Mouse (Mus musculus): Measurements from ENCODE around the gene Serpina9. TPM values are rescaled to one million over a fixed set of nuclear protein-coding genes. Genes with fewer than 3 reads are reported as not detected.

Gene Serpina9
- polyA plus RNA-seq, 1 experiment from 2014 or later: not detected

DNA sequence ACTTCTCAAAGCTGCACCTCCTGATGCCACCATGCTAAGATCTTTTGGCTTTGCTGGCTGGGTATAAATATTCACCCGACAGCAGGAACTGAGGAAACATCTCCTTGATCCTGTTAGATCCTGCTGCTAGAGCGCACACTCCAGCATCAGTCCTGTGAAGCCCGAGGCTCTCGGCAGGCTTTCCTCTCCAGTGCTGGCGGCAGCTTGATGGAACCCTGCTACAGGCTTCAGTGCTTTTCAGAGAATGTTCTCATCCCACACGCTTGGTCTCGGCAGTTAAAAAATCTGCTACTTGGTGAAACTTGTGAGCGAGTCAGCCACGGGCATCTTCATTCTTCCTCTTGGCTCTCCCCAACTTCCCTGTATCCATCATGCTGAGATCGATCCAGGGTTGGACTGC lies 35.3 kb downstream of the Serpina9 start:
- DNase-seq (ENCODE audit: low spot score) (no peak), ATAC-seq (ENCODE audit: low FRiP score) (no peak)
- WGBS: 87% methylated on average over 10 of the region's 10 CpGs
- Histone ChIP-seq H3K9me3 (ENCODE audit: control insufficient read depth, low read length) (no peaks in the 10 kb centered on the region), H3K4me3 (replicated peaks; ENCODE audit: low read length) (no peak overlapping the region), H3K4me2 (replicated peaks) (no peak overlapping the region), H3K36me3 (replicated peaks; ENCODE audit: control insufficient read depth, insufficient read depth) (no peaks in the 10 kb centered on the region), H3K9ac (no peak overlapping the region), H3K27me3 (ENCODE audit: control insufficient read depth, insufficient read depth, low read length) (no peaks in the 10 kb centered on the region), H3K4me1 (replicated peaks; ENCODE audit: control insufficient read depth, insufficient read depth, low read length) (no peaks in the 10 kb centered on the region), H3K27ac (no peak overlapping the region)

DNA sequence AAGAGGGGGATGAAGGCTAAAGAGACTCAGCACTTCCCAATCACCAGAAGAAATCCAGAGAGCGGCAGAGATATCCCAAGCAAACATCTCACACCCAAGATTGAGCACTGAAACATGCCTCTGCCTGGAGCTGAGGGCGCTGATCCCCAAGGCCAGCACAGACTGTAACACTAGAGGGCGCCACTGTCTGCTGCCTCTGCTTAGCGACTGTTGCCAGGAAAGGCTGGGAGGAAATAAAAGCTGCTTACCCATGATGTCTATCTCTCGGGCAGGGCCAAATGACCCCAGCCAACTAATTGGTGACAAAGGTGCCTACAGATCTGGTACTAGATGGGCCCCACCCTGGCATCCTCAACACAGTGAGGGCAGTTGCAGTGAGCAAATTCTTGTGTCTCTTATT lies 35.7 kb downstream of the Serpina9 start:
- H3K9me3 ChIP-seq (ENCODE audit: control insufficient read depth, low read length): no peaks in the 10 kb centered on the region
- H3K4me1 ChIP-seq (replicated peaks; ENCODE audit: control insufficient read depth, insufficient read depth, low read length): no peaks in the 10 kb centered on the region
- ATAC-seq (ENCODE audit: low FRiP score): no peak
- no peak overlapping the region for H3K9ac ChIP-seq
- WGBS: 33% methylated on average over 5 of the region's 5 CpGs
- H3K4me2 ChIP-seq (replicated peaks): no peak overlapping the region
- H3K36me3 ChIP-seq (replicated peaks; ENCODE audit: control insufficient read depth, insufficient read depth): no peaks in the 10 kb centered on the region
- no peak for DNase-seq (ENCODE audit: low spot score)
- H3K27ac ChIP-seq: no peak overlapping the region
- no peak overlapping the region for H3K4me3 ChIP-seq (replicated peaks; ENCODE audit: low read length)
- no peaks in the 10 kb centered on the region for H3K27me3 ChIP-seq (ENCODE audit: control insufficient read depth, insufficient read depth, low read length)

DNA sequence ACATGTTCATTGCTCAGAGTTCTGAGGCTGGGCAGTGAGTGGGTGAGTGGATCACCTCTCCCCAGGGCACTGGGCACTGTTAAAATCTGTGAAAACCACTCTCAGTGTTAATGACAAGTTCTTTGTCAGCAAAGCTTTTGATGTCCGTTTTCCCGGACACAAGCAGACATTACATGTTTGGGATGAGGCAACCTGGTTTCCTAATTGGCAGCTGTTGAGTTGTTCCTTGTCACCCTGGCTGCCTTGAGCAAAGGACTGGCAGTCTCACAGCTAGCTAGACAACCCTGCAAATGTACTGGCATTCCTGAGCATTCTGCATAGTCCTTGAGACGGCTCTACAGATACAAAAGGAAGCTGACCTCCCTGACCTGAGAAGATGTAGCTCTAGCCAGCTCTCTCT lies 36.5 kb downstream of the Serpina9 start:
- H3K36me3 ChIP-seq (replicated peaks; ENCODE audit: control insufficient read depth, insufficient read depth): no peaks in the 10 kb centered on the region
- WGBS: 54% methylated on average over 3 of the region's 3 CpGs
- no peak overlapping the region for H3K27ac ChIP-seq
- no peak for DNase-seq (ENCODE audit: low spot score)
- H3K9ac ChIP-seq: no peak overlapping the region
- no peak overlapping the region for H3K4me3 ChIP-seq (replicated peaks; ENCODE audit: low read length)
- no peaks in the 10 kb centered on the region for H3K27me3 ChIP-seq (ENCODE audit: control insufficient read depth, insufficient read depth, low read length)
- no peaks in the 10 kb centered on the region for H3K9me3 ChIP-seq (ENCODE audit: control insufficient read depth, low read length)
- ATAC-seq (ENCODE audit: low FRiP score): no peak
- H3K4me1 ChIP-seq (replicated peaks; ENCODE audit: control insufficient read depth, insufficient read depth, low read length): no peaks in the 10 kb centered on the region
- no peak overlapping the region for H3K4me2 ChIP-seq (replicated peaks)

DNA sequence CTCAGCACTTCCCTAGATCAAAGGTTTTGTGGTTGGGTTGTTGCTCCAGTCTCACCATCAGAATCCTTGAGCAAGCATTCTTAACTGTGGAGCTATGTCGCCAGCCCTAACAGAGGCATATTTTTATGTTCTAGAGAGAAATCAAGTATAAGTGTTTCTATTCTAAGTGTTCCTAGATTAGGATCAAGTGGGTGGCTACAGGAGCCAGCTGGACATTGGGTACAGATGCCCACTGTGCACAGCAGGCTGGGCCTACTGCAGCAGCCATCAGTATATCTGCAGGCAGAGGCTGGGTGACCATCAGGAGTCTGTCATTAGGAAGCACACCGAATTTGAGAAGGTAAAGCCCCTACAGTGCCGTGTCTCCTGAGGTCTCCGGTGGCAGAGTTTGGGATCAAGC lies 42.5 kb downstream of the Serpina9 start:
- DNase-seq (ENCODE audit: low spot score) (no peak), ATAC-seq (ENCODE audit: low FRiP score) (no peak)
- Histone ChIP-seq H3K27me3 (ENCODE audit: control insufficient read depth, insufficient read depth, low read length) (no peaks in the 10 kb centered on the region), H3K4me2 (replicated peaks) (no peak overlapping the region), H3K9me3 (ENCODE audit: control insufficient read depth, low read length) (no peaks in the 10 kb centered on the region), H3K27ac (no peak overlapping the region), H3K9ac (no peak overlapping the region), H3K36me3 (replicated peaks; ENCODE audit: control insufficient read depth, insufficient read depth) (no peaks in the 10 kb centered on the region), H3K4me1 (replicated peaks; ENCODE audit: control insufficient read depth, insufficient read depth, low read length) (no peaks in the 10 kb centered on the region), H3K4me3 (replicated peaks; ENCODE audit: low read length) (no peak overlapping the region)
- WGBS: 91% methylated on average over 4 of the region's 4 CpGs

DNA sequence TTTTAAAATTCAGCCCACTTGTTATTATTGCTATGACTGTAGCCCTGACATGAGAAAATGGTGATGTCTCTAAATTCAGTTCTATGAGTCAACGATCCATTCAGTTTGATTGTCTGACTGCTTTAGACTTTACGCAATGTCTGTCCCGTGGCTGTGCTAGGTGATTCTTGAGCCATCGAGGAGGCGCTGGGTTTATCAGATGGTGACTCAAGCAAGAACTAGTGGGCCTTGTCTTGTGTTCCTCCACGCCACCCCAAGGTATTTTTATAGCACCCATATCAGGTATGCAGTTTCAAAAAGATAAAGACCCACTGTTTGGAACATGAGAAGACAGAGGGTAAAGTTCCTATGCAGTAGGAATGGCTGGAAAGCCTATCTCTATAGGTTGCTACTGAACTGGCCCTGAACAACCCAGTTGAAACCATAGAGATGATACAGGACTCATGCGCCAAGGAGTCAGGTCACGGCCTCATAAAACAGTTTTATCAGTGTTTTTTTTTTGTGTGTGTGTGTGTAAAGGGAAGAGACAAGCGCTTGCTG lies 43.9 kb downstream of the Serpina9 start:
- H3K4me1 ChIP-seq (replicated peaks; ENCODE audit: control insufficient read depth, insufficient read depth, low read length): no peaks in the 10 kb centered on the region
- WGBS: 91% methylated on average over 9 of the region's 9 CpGs
- H3K9me3 ChIP-seq (ENCODE audit: control insufficient read depth, low read length): no peaks in the 10 kb centered on the region
- H3K27ac ChIP-seq: no peak overlapping the region
- ATAC-seq (ENCODE audit: low FRiP score) (no peak), DNase-seq (ENCODE audit: low spot score) (no peak)
- H3K9ac ChIP-seq: no peak overlapping the region
- H3K4me2 ChIP-seq (replicated peaks): no peak overlapping the region
- no peaks in the 10 kb centered on the region for H3K27me3 ChIP-seq (ENCODE audit: control insufficient read depth, insufficient read depth, low read length)
- no peak overlapping the region for H3K4me3 ChIP-seq (replicated peaks; ENCODE audit: low read length)
- no peaks in the 10 kb centered on the region for H3K36me3 ChIP-seq (replicated peaks; ENCODE audit: control insufficient read depth, insufficient read depth)

DNA sequence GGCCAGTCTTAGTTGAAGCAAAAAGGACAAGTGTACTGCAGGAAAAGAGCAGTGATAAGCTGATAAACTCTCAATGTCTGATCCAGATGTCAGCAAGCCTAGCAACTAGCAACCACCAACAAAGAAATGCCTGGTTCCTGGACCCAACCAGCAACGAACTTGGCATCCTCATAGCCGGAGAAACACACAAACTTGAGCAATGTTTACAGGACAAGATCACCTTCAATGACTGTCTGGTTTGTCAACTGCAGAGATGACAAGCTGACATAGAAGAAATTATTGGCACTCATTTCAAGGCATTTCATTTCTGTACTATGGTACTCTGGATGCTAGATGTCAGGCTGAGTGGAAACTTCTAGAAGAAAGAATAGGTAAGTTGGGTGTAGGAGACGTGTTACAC lies 46.8 kb downstream of the Serpina9 start:
- no peaks in the 10 kb centered on the region for H3K9me3 ChIP-seq (ENCODE audit: control insufficient read depth, low read length)
- no peaks in the 10 kb centered on the region for H3K36me3 ChIP-seq (replicated peaks; ENCODE audit: control insufficient read depth, insufficient read depth)
- H3K27ac ChIP-seq: no peak overlapping the region
- no peak overlapping the region for H3K4me3 ChIP-seq (replicated peaks; ENCODE audit: low read length)
- DNase-seq (ENCODE audit: low spot score) (no peak), ATAC-seq (ENCODE audit: low FRiP score) (no peak)
- no peak overlapping the region for H3K9ac ChIP-seq
- H3K4me2 ChIP-seq (replicated peaks): no peak overlapping the region
- H3K27me3 ChIP-seq (ENCODE audit: control insufficient read depth, insufficient read depth, low read length): no peaks in the 10 kb centered on the region
- WGBS: 69% methylated on average over 3 of the region's 3 CpGs
- no peaks in the 10 kb centered on the region for H3K4me1 ChIP-seq (replicated peaks; ENCODE audit: control insufficient read depth, insufficient read depth, low read length)

DNA sequence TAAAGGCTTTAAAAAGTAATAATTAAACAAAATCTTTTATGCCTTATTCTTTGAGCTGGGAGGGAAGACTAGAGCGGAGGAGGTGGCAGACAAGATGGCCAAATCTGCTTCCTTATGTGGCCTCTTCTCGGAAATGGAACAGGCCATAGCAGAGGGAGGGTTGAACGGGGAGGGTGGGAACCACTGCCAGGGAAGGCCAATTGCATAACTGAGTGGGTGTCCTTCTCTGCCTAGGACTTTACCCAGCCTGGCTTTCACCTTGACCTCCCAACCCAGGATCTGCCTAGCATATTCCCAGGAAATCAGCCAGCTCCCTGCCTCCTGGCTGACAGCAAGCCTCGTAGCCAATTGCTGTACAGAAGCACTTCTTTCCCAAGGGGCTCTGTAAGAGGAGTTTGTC lies 50.3 kb downstream of the Serpina9 start:
- H3K27me3 ChIP-seq (ENCODE audit: control insufficient read depth, insufficient read depth, low read length): no peaks in the 10 kb centered on the region
- no peak for DNase-seq (ENCODE audit: low spot score)
- WGBS: 88% methylated on average over 4 of the region's 4 CpGs
- no peaks in the 10 kb centered on the region for H3K36me3 ChIP-seq (replicated peaks; ENCODE audit: control insufficient read depth, insufficient read depth)
- no peak overlapping the region for H3K4me3 ChIP-seq (replicated peaks; ENCODE audit: low read length)
- no peak for ATAC-seq (ENCODE audit: low FRiP score)
- H3K9me3 ChIP-seq (ENCODE audit: control insufficient read depth, low read length): no peaks in the 10 kb centered on the region
- no peak overlapping the region for H3K27ac ChIP-seq
- H3K4me1 ChIP-seq (replicated peaks; ENCODE audit: control insufficient read depth, insufficient read depth, low read length): no peaks in the 10 kb centered on the region
- H3K4me2 ChIP-seq (replicated peaks): no peak overlapping the region
- no peak overlapping the region for H3K9ac ChIP-seq

DNA sequence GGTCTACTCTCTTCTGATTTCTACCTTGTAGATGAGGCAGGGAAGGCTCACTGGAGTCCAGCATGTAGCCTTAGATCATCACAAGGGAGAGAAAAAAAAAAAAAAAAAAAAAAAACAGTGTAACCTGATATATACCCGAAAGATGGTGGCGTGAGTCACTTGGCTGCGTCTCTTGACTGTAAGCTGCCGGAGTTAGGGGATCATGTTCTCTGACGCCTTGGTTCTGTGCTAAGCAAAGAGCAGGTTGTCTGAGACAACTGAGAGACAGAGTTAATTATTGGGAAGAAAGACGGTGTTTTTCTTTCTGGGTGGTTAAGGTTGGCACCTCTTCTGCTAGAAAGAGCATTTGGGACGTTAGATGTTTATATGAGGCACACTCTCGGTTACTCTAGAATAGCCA lies 50.7 kb downstream of the Serpina9 start:
- DNase-seq (ENCODE audit: low spot score): no peak
- Histone ChIP-seq H3K4me2 (replicated peaks) (no peak overlapping the region), H3K9ac (no peak overlapping the region), H3K27me3 (ENCODE audit: control insufficient read depth, insufficient read depth, low read length) (no peaks in the 10 kb centered on the region), H3K36me3 (replicated peaks; ENCODE audit: control insufficient read depth, insufficient read depth) (no peaks in the 10 kb centered on the region), H3K27ac (no peak overlapping the region), H3K9me3 (ENCODE audit: control insufficient read depth, low read length) (no peaks in the 10 kb centered on the region), H3K4me3 (replicated peaks; ENCODE audit: low read length) (no peak overlapping the region), H3K4me1 (replicated peaks; ENCODE audit: control insufficient read depth, insufficient read depth, low read length) (no peaks in the 10 kb centered on the region)
- 91% methylated on average over 8 of the region's 8 CpGs for WGBS
- no peak for ATAC-seq (ENCODE audit: low FRiP score)

DNA sequence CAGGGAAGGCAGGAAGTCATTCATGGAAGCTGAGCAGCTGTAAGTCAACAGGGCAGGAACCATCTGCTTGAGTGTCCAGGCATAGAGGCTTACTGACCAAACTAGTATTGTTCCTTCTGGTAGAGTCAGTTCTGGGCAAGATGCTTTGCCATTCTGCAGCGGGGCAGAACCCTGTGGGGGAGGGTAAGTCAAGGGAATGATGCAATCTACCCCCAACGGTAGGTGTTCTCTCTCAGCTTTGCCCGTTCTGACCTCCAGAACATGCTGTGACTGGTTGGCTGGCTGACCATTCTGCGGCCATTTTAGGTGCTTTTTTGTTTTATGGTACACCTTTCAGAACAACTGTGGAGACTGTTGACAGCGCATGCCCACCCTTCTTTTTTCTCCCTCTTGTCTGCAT lies 51.2 kb downstream of the Serpina9 start:
- H3K4me2 ChIP-seq (replicated peaks): no peak overlapping the region
- ATAC-seq (ENCODE audit: low FRiP score): no peak
- WGBS: 88% methylated on average over 5 of the region's 5 CpGs
- H3K4me1 ChIP-seq (replicated peaks; ENCODE audit: control insufficient read depth, insufficient read depth, low read length): no peaks in the 10 kb centered on the region
- H3K9ac ChIP-seq: no peak overlapping the region
- DNase-seq (ENCODE audit: low spot score): no peak
- no peaks in the 10 kb centered on the region for H3K9me3 ChIP-seq (ENCODE audit: control insufficient read depth, low read length)
- H3K36me3 ChIP-seq (replicated peaks; ENCODE audit: control insufficient read depth, insufficient read depth): no peaks in the 10 kb centered on the region
- no peaks in the 10 kb centered on the region for H3K27me3 ChIP-seq (ENCODE audit: control insufficient read depth, insufficient read depth, low read length)
- no peak overlapping the region for H3K4me3 ChIP-seq (replicated peaks; ENCODE audit: low read length)
- no peak overlapping the region for H3K27ac ChIP-seq

DNA sequence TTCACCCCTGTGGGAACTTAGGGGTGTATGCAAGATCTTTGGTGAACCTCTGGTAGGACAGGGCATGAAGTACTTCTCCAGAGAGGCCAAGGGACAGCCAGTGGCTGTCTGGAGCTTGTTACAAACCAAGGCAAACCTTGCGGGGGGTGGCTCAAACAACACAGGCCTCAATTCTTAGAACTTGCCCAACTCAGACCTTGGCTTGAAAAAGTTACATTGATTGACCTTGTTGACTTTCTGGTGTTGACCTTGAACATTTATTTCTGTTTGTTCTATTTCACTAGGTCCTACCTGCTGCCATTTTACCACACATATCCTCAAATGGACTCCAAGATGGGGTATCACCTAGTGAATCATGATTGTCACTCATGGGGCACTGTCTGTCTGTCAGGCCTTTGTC lies 51.8 kb downstream of the Serpina9 start:
- H3K4me1 ChIP-seq (replicated peaks; ENCODE audit: control insufficient read depth, insufficient read depth, low read length): no peaks in the 10 kb centered on the region
- H3K4me3 ChIP-seq (replicated peaks; ENCODE audit: low read length): no peak overlapping the region
- H3K36me3 ChIP-seq (replicated peaks; ENCODE audit: control insufficient read depth, insufficient read depth): no peaks in the 10 kb centered on the region
- ATAC-seq (ENCODE audit: low FRiP score): no peak
- WGBS: 96% methylated on average over 1 of the region's 1 CpGs
- no peak overlapping the region for H3K27ac ChIP-seq
- H3K27me3 ChIP-seq (ENCODE audit: control insufficient read depth, insufficient read depth, low read length): no peaks in the 10 kb centered on the region
- no peaks in the 10 kb centered on the region for H3K9me3 ChIP-seq (ENCODE audit: control insufficient read depth, low read length)
- no peak overlapping the region for H3K4me2 ChIP-seq (replicated peaks)
- no peak overlapping the region for H3K9ac ChIP-seq
- DNase-seq (ENCODE audit: low spot score): no peak
